Mouse (Mus musculus) thymus, adult 2 months (tissue): ENCODE measurements around the gene Selplg.

Experiments used
- CTCF ChIP-seq: fragments of 200-500 bp; IDR thresholded peaks from 2 replicates; pipeline ENCODE4 v1.5.1; 2012; ENCODE audit warnings: mild to moderate bottlenecking, control low read depth, low read length, moderate library complexity, borderline replicate concordance; ENCODE audit not compliant: control insufficient read depth, poor library complexity, insufficient read depth; ENCODE audit errors: extremely low read depth
- POLR2A ChIP-seq: fragments of 200-500 bp; IDR thresholded peaks from 2 replicates; pipeline ENCODE4 v1.6.1; 2012; ENCODE audit warnings: mild to moderate bottlenecking, low read length, control low read depth, moderate library complexity; ENCODE audit not compliant: control insufficient read depth, poor library complexity, insufficient read depth; ENCODE audit errors: extremely low read depth

- TF ChIP-seq POLR2A = no peak
- no peak for TF ChIP-seq CTCF
Measured at GRCm38 (mm10) chr5:113804395-113804966, 28.0 kb downstream of the Selplg start.
